Mouse (Mus musculus): ENCODE data around the gene Pilra.
"Not testable (repeated sequence)": the region's sequence is repeated elsewhere in the genome, so short reads cannot be mapped to it uniquely, and the experiment has no call there.

GRCm38 (mm10) chr5:137835966-137836520, at the start of gene Pilra:
- TF ChIP-seq EP300, CTCF (IDR thresholded peaks at IDR 0.05; ENCODE audit: low read depth): not testable (repeated sequence)
